Mouse (Mus musculus): ENCODE measurements around the gene Dock10.

The Dock10 gene

GRCm38 (mm10) chr1:80624552-80624951, 133.8 kb downstream of the Dock10 start:
- ATAC-seq (ENCODE audit: insufficient number of reproducible peaks, low FRiP score, low TSS enrichment), result no peak

GRCm38 (mm10) chr1:80622646-80623045, 135.7 kb downstream of the Dock10 start:
- no peak for ATAC-seq (ENCODE audit: insufficient number of reproducible peaks, low FRiP score, low TSS enrichment)

GRCm38 (mm10) chr1:80619100-80619499, 139.2 kb downstream of the Dock10 start:
- ATAC-seq (ENCODE audit: insufficient number of reproducible peaks, low FRiP score, low TSS enrichment), result no peak

- ATAC-seq (ENCODE audit: insufficient number of reproducible peaks, low FRiP score, low TSS enrichment), result no peak
These were observed 141.7 kb downstream of the Dock10 start for GRCm38 (mm10) chr1:80616671-80617070.

GRCm38 (mm10) chr1:80614750-80615149, 143.6 kb downstream of the Dock10 start:
- ATAC-seq (ENCODE audit: insufficient number of reproducible peaks, low FRiP score, low TSS enrichment), result no peak

GRCm38 (mm10) chr1:80613395-80614011, 144.8 kb downstream of the Dock10 start:
- no peak for ATAC-seq (ENCODE audit: insufficient number of reproducible peaks, low FRiP score, low TSS enrichment)

- ATAC-seq (ENCODE audit: insufficient number of reproducible peaks, low FRiP score, low TSS enrichment), result no peak
These were observed 150.8 kb downstream of the Dock10 start for GRCm38 (mm10) chr1:80607546-80607945.

GRCm38 (mm10) chr1:80606131-80606754, 152.1 kb downstream of the Dock10 start:
- no peak for ATAC-seq (ENCODE audit: insufficient number of reproducible peaks, low FRiP score, low TSS enrichment)

GRCm38 (mm10) chr1:80604332-80604731, 154.0 kb downstream of the Dock10 start:
- ATAC-seq (ENCODE audit: insufficient number of reproducible peaks, low FRiP score, low TSS enrichment), result no peak

- ATAC-seq (ENCODE audit: insufficient number of reproducible peaks, low FRiP score, low TSS enrichment), result no peak
These were observed 155.2 kb downstream of the Dock10 start for GRCm38 (mm10) chr1:80603081-80603480.

GRCm38 (mm10) chr1:80583281-80583680, 175.0 kb downstream of the Dock10 start:
- ATAC-seq (ENCODE audit: insufficient number of reproducible peaks, low FRiP score, low TSS enrichment), result no peak

- ATAC-seq (ENCODE audit: insufficient number of reproducible peaks, low FRiP score, low TSS enrichment), result no peak
These were observed 176.1 kb downstream of the Dock10 start for GRCm38 (mm10) chr1:80582186-80582585.

- no peak for ATAC-seq (ENCODE audit: insufficient number of reproducible peaks, low FRiP score, low TSS enrichment)
These were observed 181.4 kb downstream of the Dock10 start for GRCm38 (mm10) chr1:80576898-80577297.

GRCm38 (mm10) chr1:80556446-80556845, 201.9 kb downstream of the Dock10 start:
- ATAC-seq (ENCODE audit: insufficient number of reproducible peaks, low FRiP score, low TSS enrichment), result no peak

- no peak for ATAC-seq (ENCODE audit: insufficient number of reproducible peaks, low FRiP score, low TSS enrichment)
These were observed 216.8 kb downstream of the Dock10 start for GRCm38 (mm10) chr1:80541522-80541921.

GRCm38 (mm10) chr1:80522197-80522596, 236.1 kb downstream of the Dock10 start:
- ATAC-seq (ENCODE audit: insufficient number of reproducible peaks, low FRiP score, low TSS enrichment), result no peak

- ATAC-seq (ENCODE audit: insufficient number of reproducible peaks, low FRiP score, low TSS enrichment), result no peak
These were observed 237.9 kb downstream of the Dock10 start for GRCm38 (mm10) chr1:80520456-80520855.

GRCm38 (mm10) chr1:80519893-80520292, 238.4 kb downstream of the Dock10 start:
- ATAC-seq (ENCODE audit: insufficient number of reproducible peaks, low FRiP score, low TSS enrichment), result no peak

- no peak for ATAC-seq (ENCODE audit: insufficient number of reproducible peaks, low FRiP score, low TSS enrichment)
These were observed 242.5 kb downstream of the Dock10 start for GRCm38 (mm10) chr1:80515836-80516235.

GRCm38 (mm10) chr1:80512210-80512948, 245.9 kb downstream of the Dock10 start:
- ATAC-seq (ENCODE audit: insufficient number of reproducible peaks, low FRiP score, low TSS enrichment), result no peak; the same call in 1 of the 2 replicates

- no peak for ATAC-seq (ENCODE audit: insufficient number of reproducible peaks, low FRiP score, low TSS enrichment)
These were observed 253.6 kb downstream of the Dock10 start for GRCm38 (mm10) chr1:80504757-80505156.

Measured in cerebellum, adult (tissue).